Mouse (Mus musculus): ENCODE results near the gene Cx3cr1.

DNA sequence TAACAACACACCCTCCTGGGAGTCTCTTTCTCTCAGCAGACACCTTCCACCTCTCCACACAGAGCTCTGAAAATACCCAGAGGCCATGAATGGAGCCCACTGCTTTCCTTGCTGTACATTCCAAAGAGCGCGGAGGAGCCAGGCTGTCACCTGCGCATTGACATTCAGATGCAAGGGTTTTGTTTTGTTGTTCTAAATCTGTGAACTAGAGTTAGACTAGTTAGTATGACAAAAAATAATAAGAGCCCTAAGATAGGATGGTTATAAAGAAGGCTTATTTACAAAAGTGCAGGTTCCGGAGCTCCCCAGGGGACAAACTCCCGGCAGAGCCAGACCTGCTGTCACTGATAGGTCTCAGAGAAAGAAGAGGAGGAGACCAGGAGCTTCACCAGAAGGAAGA, 78.4 kb downstream of the Cx3cr1 start:
- TF ChIP-seq CTCF (IDR thresholded peaks at IDR 0.05; ENCODE audit: borderline replicate concordance, extremely low read depth, insufficient read depth, insufficient read length) (no peak), POLR2A (IDR thresholded peaks at IDR 0.05; ENCODE audit: borderline replicate concordance, extremely low read depth, insufficient read depth, insufficient read length, poor library complexity, severe bottlenecking) (no peak)

All from brain, embryonic 14.5 days (tissue).